Mouse (Mus musculus): ENCODE measurements around the gene Mtx2. TPM values are rescaled to one million over a fixed set of nuclear protein-coding genes. Genes with fewer than 3 reads are reported as not detected.

Gene Mtx2
- polyA plus RNA-seq, 1 experiment from 2014 or later, result 168 TPM

DNA sequence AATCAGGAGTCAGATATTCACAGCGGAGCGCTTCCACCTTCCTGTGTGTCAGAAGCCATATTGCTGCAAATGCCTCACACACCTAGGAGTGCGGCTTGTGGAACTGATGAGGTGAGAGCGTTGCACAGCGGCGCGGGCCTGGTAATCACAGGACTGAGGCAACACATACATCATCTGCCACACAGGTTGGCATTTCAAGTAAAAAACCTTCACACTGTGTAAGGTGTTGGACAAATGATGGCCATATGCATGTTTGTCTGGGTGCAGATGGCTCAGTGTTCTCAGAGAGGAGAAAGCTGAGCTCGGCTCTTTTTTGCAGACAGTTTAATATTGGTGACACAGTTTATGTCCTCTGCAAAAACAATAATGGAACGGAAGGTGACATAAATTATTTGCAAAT, 58.8 kb downstream of the Mtx2 start:
- Histone ChIP-seq H3K27me3 (ENCODE audit: insufficient read depth, low read length) (no peaks in the 10 kb centered on the region), H3K4me1 (replicated peaks; ENCODE audit: insufficient read depth, low read length) (no peaks in the 10 kb centered on the region), H3K9me3 (replicated peaks; ENCODE audit: low read length) (no peaks in the 10 kb centered on the region), H3K27ac (no peak overlapping the region), H3K9ac (ENCODE audit: low read depth, low read length) (no peak overlapping the region), H3K36me3 (ENCODE audit: insufficient read depth, low read length) (no peaks in the 10 kb centered on the region), H3K4me3 (replicated peaks; ENCODE audit: low read depth, low read length) (no peak overlapping the region), H3K4me2 (ENCODE audit: low read length) (no peak overlapping the region)
- DNase-seq (ENCODE audit: low spot score), result no peak
- WGBS, result 73% methylated on average over 9 of the region's 9 CpGs
- no peak for ATAC-seq (replicated peaks; ENCODE audit: low FRiP score, low read depth)
- no peak for TF ChIP-seq CTCF (IDR thresholded peaks at IDR 0.05; ENCODE audit: low read depth)

- WGBS, result 77% methylated on average over 5 of the region's 5 CpGs
- Histone ChIP-seq H3K4me3 (replicated peaks; ENCODE audit: low read depth, low read length) (no peak overlapping the region), H3K9me3 (replicated peaks; ENCODE audit: low read length) (no peaks in the 10 kb centered on the region), H3K36me3 (ENCODE audit: insufficient read depth, low read length) (no peaks in the 10 kb centered on the region), H3K4me1 (replicated peaks; ENCODE audit: insufficient read depth, low read length) (no peaks in the 10 kb centered on the region), H3K4me2 (ENCODE audit: low read length) (no peak overlapping the region), H3K27ac (no peak overlapping the region), H3K27me3 (ENCODE audit: insufficient read depth, low read length) (no peaks in the 10 kb centered on the region), H3K9ac (ENCODE audit: low read depth, low read length) (no peak overlapping the region)
- ATAC-seq (replicated peaks; ENCODE audit: low FRiP score, low read depth) (no peak), DNase-seq (ENCODE audit: low spot score) (no peak)
- no peak for TF ChIP-seq CTCF (IDR thresholded peaks at IDR 0.05; ENCODE audit: low read depth)
Measured at GRCm38 (mm10) chr2:74891868-74892267, 66.3 kb downstream of the Mtx2 start.

DNA sequence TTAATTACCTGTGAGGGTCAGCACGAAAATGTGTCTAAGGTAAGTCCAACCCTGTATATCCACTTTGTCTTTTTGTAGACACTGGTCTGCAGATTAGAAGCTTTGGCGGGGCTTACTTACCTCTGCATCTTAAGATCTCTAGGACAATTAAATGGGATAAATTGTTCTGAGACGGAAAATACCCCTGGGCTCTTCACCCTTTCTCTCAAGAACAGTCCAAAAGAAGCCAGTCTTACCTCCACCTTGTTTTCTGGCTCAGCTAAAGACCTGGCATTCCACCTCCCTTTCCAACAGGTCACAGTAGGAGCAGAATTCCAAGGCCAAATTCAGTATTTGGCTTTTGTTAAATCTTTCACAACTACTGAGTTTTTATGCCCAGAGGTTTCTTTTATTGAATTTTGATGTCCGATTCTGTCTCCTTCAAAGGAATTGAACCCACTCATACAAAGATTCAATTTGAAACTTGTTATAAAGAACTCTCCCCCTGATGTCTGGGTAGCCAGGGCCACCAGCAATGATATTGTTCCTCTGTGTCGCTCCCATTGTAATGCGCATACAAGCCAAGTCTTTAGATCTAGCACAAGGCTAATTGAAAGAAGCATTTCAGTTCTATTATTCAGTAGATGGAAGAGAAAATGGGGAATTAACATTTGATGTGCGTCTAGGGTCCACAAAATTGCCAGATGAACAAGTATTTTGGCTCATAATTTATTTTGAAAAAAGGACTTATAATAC, 67.4 kb downstream of the Mtx2 start:
- DNase-seq (ENCODE audit: low spot score) (no peak), ATAC-seq (replicated peaks; ENCODE audit: low FRiP score, low read depth) (no peak)
- Histone ChIP-seq H3K27me3 (ENCODE audit: insufficient read depth, low read length) (no peaks in the 10 kb centered on the region), H3K4me1 (replicated peaks; ENCODE audit: insufficient read depth, low read length) (no peaks in the 10 kb centered on the region), H3K9me3 (replicated peaks; ENCODE audit: low read length) (no peaks in the 10 kb centered on the region), H3K4me3 (replicated peaks; ENCODE audit: low read depth, low read length) (no peak overlapping the region), H3K36me3 (ENCODE audit: insufficient read depth, low read length) (no peaks in the 10 kb centered on the region), H3K9ac (ENCODE audit: low read depth, low read length) (no peak overlapping the region), H3K4me2 (ENCODE audit: low read length) (no peak overlapping the region), H3K27ac (no peak overlapping the region)
- TF ChIP-seq CTCF (IDR thresholded peaks at IDR 0.05; ENCODE audit: low read depth), result no peak
- WGBS, result 90% methylated on average over 7 of the region's 7 CpGs

GRCm38 (mm10) chr2:74894061-74894460, 68.5 kb downstream of the Mtx2 start:
- Histone ChIP-seq H3K9ac (ENCODE audit: low read depth, low read length) (no peak overlapping the region), H3K36me3 (ENCODE audit: insufficient read depth, low read length) (no peaks in the 10 kb centered on the region), H3K4me3 (replicated peaks; ENCODE audit: low read depth, low read length) (no peak overlapping the region), H3K4me2 (ENCODE audit: low read length) (no peak overlapping the region), H3K27me3 (ENCODE audit: insufficient read depth, low read length) (no peaks in the 10 kb centered on the region), H3K9me3 (replicated peaks; ENCODE audit: low read length) (no peaks in the 10 kb centered on the region), H3K4me1 (replicated peaks; ENCODE audit: insufficient read depth, low read length) (no peaks in the 10 kb centered on the region), H3K27ac (no peak overlapping the region)
- 63% methylated on average over 2 of the region's 2 CpGs for WGBS
- no peak for TF ChIP-seq CTCF (IDR thresholded peaks at IDR 0.05; ENCODE audit: low read depth)
- ATAC-seq (replicated peaks; ENCODE audit: low FRiP score, low read depth) (no peak), DNase-seq (ENCODE audit: low spot score) (peak; percentile 61)

DNA sequence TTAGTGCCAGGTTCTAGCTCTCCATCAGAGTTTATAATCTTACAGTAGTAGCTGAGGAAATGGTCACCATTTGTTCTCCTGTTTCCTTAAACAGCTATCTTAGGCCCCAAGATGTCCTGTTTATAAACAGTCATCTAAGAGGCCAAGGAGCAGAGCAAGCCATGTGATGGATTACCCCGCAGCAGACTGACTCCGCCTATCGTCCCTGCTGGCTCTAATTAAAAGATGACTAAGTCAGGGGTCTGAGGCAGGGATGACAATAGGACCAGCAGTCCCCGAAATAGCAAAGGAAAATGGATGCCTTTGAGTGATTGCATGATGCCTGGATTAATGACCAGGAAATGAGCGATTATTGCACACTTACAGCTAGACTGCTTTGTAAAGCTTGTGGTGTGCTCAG, 74.4 kb downstream of the Mtx2 start:
- Histone ChIP-seq H3K36me3 (ENCODE audit: insufficient read depth, low read length) (no peaks in the 10 kb centered on the region), H3K4me3 (replicated peaks; ENCODE audit: low read depth, low read length) (no peak overlapping the region), H3K4me1 (replicated peaks; ENCODE audit: insufficient read depth, low read length) (0 out of 2 replicates have a peak, but pooled peaks cover 4% of the 10 kb centered on the region), H3K4me2 (ENCODE audit: low read length) (no peak overlapping the region), H3K9me3 (replicated peaks; ENCODE audit: low read length) (no peaks in the 10 kb centered on the region), H3K9ac (ENCODE audit: low read depth, low read length) (no peak overlapping the region), H3K27ac (no peak overlapping the region), H3K27me3 (ENCODE audit: insufficient read depth, low read length) (no peaks in the 10 kb centered on the region)
- 16% methylated on average over 5 of the region's 5 CpGs for WGBS
- ATAC-seq (replicated peaks; ENCODE audit: low FRiP score, low read depth) (no peak), DNase-seq (ENCODE audit: low spot score) (peak; percentile 76)
- TF ChIP-seq CTCF (IDR thresholded peaks at IDR 0.05; ENCODE audit: low read depth), result no peak

DNA sequence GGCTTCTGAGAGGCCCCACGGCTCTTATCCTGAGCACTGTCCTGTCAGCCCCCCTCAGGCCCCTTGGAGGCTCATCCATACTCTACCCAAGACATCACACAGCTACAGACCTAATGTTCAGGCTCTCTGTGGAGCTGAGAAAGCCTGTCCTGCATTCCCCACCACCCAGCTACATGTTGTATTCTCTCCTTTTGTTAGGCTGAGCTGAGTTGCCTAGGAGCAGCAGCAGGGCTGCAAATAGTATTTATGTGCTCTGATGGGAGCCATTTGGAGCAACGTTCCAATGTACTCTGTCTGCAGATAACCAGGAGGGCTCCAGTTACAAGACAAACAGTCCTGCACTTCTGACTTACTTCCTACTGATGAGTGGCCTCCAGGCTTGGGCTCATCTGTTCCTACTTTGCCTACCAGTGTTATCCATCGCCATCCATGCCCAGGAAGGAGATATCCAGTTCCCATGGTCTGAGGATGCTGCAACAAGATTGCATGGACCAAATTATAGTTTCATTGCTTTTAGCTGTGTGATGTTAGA, 76.2 kb downstream of the Mtx2 start:
- no peak overlapping the region for H3K27ac ChIP-seq
- no peaks in the 10 kb centered on the region for H3K36me3 ChIP-seq (ENCODE audit: insufficient read depth, low read length)
- H3K27me3 ChIP-seq (ENCODE audit: insufficient read depth, low read length), result no peaks in the 10 kb centered on the region
- ATAC-seq (replicated peaks; ENCODE audit: low FRiP score, low read depth) (no peak), DNase-seq (ENCODE audit: low spot score) (peak; percentile 46)
- 27% methylated on average over 3 of the region's 3 CpGs for whole genome bisulfite sequencing
- 0 out of 2 replicates have a peak, but pooled peaks cover 4% of the 10 kb centered on the region for H3K4me1 ChIP-seq (replicated peaks; ENCODE audit: insufficient read depth, low read length)
- H3K4me2 ChIP-seq (ENCODE audit: low read length), result no peak overlapping the region
- H3K4me3 ChIP-seq (replicated peaks; ENCODE audit: low read depth, low read length), result no peak overlapping the region
- TF ChIP-seq CTCF (IDR thresholded peaks at IDR 0.05; ENCODE audit: low read depth), result no peak
- H3K9me3 ChIP-seq (replicated peaks; ENCODE audit: low read length), result no peaks in the 10 kb centered on the region
- H3K9ac ChIP-seq (ENCODE audit: low read depth, low read length), result no peak overlapping the region
